Mouse (Mus musculus) thymus, adult 2 months (tissue): ENCODE data around the gene Rdh19.

Source experiments
- CTCF ChIP-seq: fragments of 200-500 bp; IDR thresholded peaks from 2 replicates; pipeline ENCODE4 v1.5.1; 2012; ENCODE audit warnings: mild to moderate bottlenecking, control low read depth, low read length, moderate library complexity, borderline replicate concordance; ENCODE audit not compliant: control insufficient read depth, poor library complexity, insufficient read depth; ENCODE audit errors: extremely low read depth
- POLR2A ChIP-seq: fragments of 200-500 bp; IDR thresholded peaks from 2 replicates; pipeline ENCODE4 v1.6.1; 2012; ENCODE audit warnings: mild to moderate bottlenecking, low read length, control low read depth, moderate library complexity; ENCODE audit not compliant: control insufficient read depth, poor library complexity, insufficient read depth; ENCODE audit errors: extremely low read depth

GRCm38 (mm10) chr10:127849628-127850027 lies at the start of gene Rdh19:
- no peak for TF ChIP-seq CTCF
- TF ChIP-seq POLR2A, result no peak
